Mouse (Mus musculus) olfactory bulb, adult 2 months (tissue): ENCODE measurements around the gene Zmynd10.

ENCODE experiments used
- CTCF ChIP-seq: fragments of 200-500 bp; IDR thresholded peaks from 2 replicates; pipeline ENCODE4 v1.5.1; 2012; ENCODE audit warnings: low read depth, mild to moderate bottlenecking, low read length, moderate library complexity; ENCODE audit not compliant: insufficient read depth
- POLR2A ChIP-seq: fragments of 200-500 bp; IDR thresholded peaks from 2 replicates; pipeline ENCODE4 v1.6.1; 2012; ENCODE audit warnings: mild to moderate bottlenecking, low read depth, low read length, moderate library complexity; ENCODE audit not compliant: insufficient read depth

GRCm38 (mm10) chr9:107576357-107577107, 29.4 kb downstream of the Zmynd10 start, which contains the start of gene Hyal1:
- TF ChIP-seq POLR2A: no peak
- TF ChIP-seq CTCF: no peak
